Mouse (Mus musculus) liver, embryonic 14.5 days (tissue): ENCODE results near the gene Krt78. TPM values are rescaled to one million over a fixed set of nuclear protein-coding genes. Genes with fewer than 3 reads are reported as not detected.

Experiments used
- ATAC-seq: fragments of 200-750 bp; cut with Nextera tagmentation; 2 replicates; pipeline ENCODE4 v1.8.0; 2017; ENCODE audit warnings: moderate number of reproducible peaks, mild to moderate bottlenecking, moderate library complexity; ENCODE audit not compliant: insufficient read depth
- DNase-seq, 3 experiments: peaks; one replicate each; pipeline ENCODE4 v3.0.0-alpha.2; 2012 to 2013; ENCODE audit warnings: low read depth in 3 of 3, low spot score in 3 of 3
- H3K27ac ChIP-seq: fragments of 300-500 bp; sonication (generic); 2 replicates; pipeline ENCODE4 v1.5.1; 2014; ENCODE audit warnings: moderate library complexity, mild to moderate bottlenecking, control low read depth, inconsistent platforms
- H3K27me3 ChIP-seq: fragments of 300-500 bp; sonication (generic); 2 replicates; pipeline ENCODE4 v1.6.1; 2014; ENCODE audit warnings: mild to moderate bottlenecking, low read length, moderate library complexity; ENCODE audit not compliant: control insufficient read depth, insufficient read depth
- H3K36me3 ChIP-seq: fragments of 300-500 bp; sonication (generic); replicated peaks from 2 replicates; pipeline ENCODE4 v1.6.1; 2014; ENCODE audit warnings: low read depth; ENCODE audit not compliant: control insufficient read depth, insufficient read depth
- H3K4me1 ChIP-seq, 2 experiments: fragments of 200-500 bp in 1 of 2; fragments of 300-500 bp in 1 of 2; sonication (generic) in 1 of 2; replicated peaks; 2 replicates each; pipeline ENCODE4 v1.6.1; 2012 to 2014; ENCODE audit warnings: antibody characterized with exemption in 1 of 2, inconsistent platforms in 1 of 2, low read length in 1 of 2; ENCODE audit not compliant: control insufficient read depth in 2 of 2, insufficient read depth in 2 of 2
- H3K4me2 ChIP-seq: fragments of 300-500 bp; sonication (generic); 2 replicates; pipeline ENCODE4 v1.6.1; 2014; ENCODE audit warnings: low read depth, mild to moderate bottlenecking, control low read depth, moderate library complexity
- H3K4me3 ChIP-seq, 2 experiments: fragments of 200-500 bp in 1 of 2; fragments of 300-500 bp in 1 of 2; sonication (generic) in 1 of 2; 2 replicates each; pipeline ENCODE4 v1.5.1; 2012 to 2014; ENCODE audit warnings: low read depth in 2 of 2, low read length in 2 of 2, mild to moderate bottlenecking in 2 of 2, control low read depth in 1 of 2, inconsistent platforms in 1 of 2, moderate library complexity in 1 of 2; ENCODE audit not compliant: insufficient read depth in 1 of 2
- H3K9ac ChIP-seq: fragments of 300-500 bp; sonication (generic); replicated peaks from 2 replicates; pipeline ENCODE4 v1.6.1; 2014; ENCODE audit warnings: mild to moderate bottlenecking, control low read depth, moderate library complexity
- H3K9me3 ChIP-seq: fragments of 300-500 bp; sonication (generic); 2 replicates; pipeline ENCODE4 v1.6.1; 2016; ENCODE audit warnings: low read length, mixed read lengths; ENCODE audit not compliant: control insufficient read depth
- CTCF ChIP-seq: IDR thresholded peaks from 2 replicates; pipeline ENCODE4 v1.5.1; 2016; ENCODE audit warnings: antibody characterized with exemption, low read depth, control low read depth
- EP300 ChIP-seq: IDR thresholded peaks from 2 replicates; pipeline ENCODE4 v1.6.1; 2016; ENCODE audit warnings: antibody characterized with exemption, low read depth
- WGBS: fragments of 180-500 bp; shearing (Covaris S2); extraction: QIAGEN DNeasy Blood & Tissue Kit; methylation state at CpG from one replicate; pipeline ENCODE4 v1.1.7; 2014; ENCODE audit not compliant: insufficient replicate concordance; 5-methylcytosine and 5-hydroxymethylcytosine counted together
- polyA plus RNA-seq, 2 experiments: library from polyadenylated mRNA; depleted of rRNA in 1 of 2; stranded (reverse) in 1 of 2; unstranded in 1 of 2; fragments of >200 nt; fragmentation: Nextera tagmentation in 1 of 2; extraction: Ambion mirVana in 1 of 2; gene quantifications; 2 replicates each; pipeline versions ENCODE4 v1.2.1 to v1.2.3; 2012 to 2014

Gene Krt78
- polyA plus RNA-seq, 2 experiments = not detected

- no peaks in the 10 kb centered on the region for H3K9me3 ChIP-seq
- peak overlapping the region; percentile 83 for H3K9ac ChIP-seq
- WGBS = 57% methylated on average over 3 of the region's 3 CpGs
- H3K27ac ChIP-seq = peak overlapping the region; percentile 80
- peaks cover 46 to 49% of the 10 kb centered on the region in 2 experiments for H3K4me1 ChIP-seq
- ATAC-seq = no peak
- peak overlapping the region; percentile 87 for H3K4me2 ChIP-seq
- TF ChIP-seq EP300 (no peak), CTCF (no peak)
- H3K36me3 ChIP-seq = no peaks in the 10 kb centered on the region
- H3K27me3 ChIP-seq = no peaks in the 10 kb centered on the region
- no peak for DNase-seq
- peak overlapping the region in 1 of 2 experiments; percentile 44; a peak in 1 of 4 replicates for H3K4me3 ChIP-seq
These were observed 22.6 kb upstream of the Krt78 start for GRCm38 (mm10) chr15:101976641-101977040.

- Histone ChIP-seq H3K27ac (peak overlapping the region; percentile 80), H3K4me1 (peaks cover 46 to 49% of the 10 kb centered on the region in 2 experiments), H3K9me3 (no peaks in the 10 kb centered on the region), H3K4me3 (no peak overlapping the region), H3K4me2 (peak overlapping the region; percentile 87), H3K36me3 (no peaks in the 10 kb centered on the region), H3K27me3 (no peaks in the 10 kb centered on the region), H3K9ac (0 out of 2 replicates have a peak overlapping the region, but pooled peaks have one; percentile 10)
- TF ChIP-seq EP300 (no peak), CTCF (no peak)
- peak; percentile 50 for ATAC-seq
- peak; percentile 55 to 57 (median 56) for DNase-seq
- 21% methylated on average over 5 of the region's 5 CpGs for WGBS
These were observed 21.9 kb upstream of the Krt78 start for GRCm38 (mm10) chr15:101976023-101976422.

GRCm38 (mm10) chr15:101974083-101974845 is 20.2 kb upstream of the Krt78 start:
- no peak overlapping the region for H3K9ac ChIP-seq
- peak overlapping the region; percentile 8 for H3K4me2 ChIP-seq

GRCm38 (mm10) chr15:101973414-101974077 is 19.5 kb upstream of the Krt78 start:
- Histone ChIP-seq H3K27ac (no peak overlapping the region), H3K4me1 (peaks cover 43 to 44% of the 10 kb centered on the region in 2 experiments), H3K36me3 (no peaks in the 10 kb centered on the region), H3K9me3 (no peaks in the 10 kb centered on the region), H3K4me3 (no peak overlapping the region), H3K27me3 (no peaks in the 10 kb centered on the region), H3K4me2 (peak overlapping the region; percentile 8; the same call in 1 of the 2 replicates), H3K9ac (no peak overlapping the region)
- WGBS = 10% methylated on average over 15 of the region's 15 CpGs
- DNase-seq = peak; percentile 73 to 79 (median 77)
- peak; percentile 10; the same call in 1 of the 2 replicates for ATAC-seq
- TF ChIP-seq EP300 (no peak), CTCF (peak; percentile 98)

More at GRCm38 (mm10) chr15:101974083-101974845, 20.2 kb upstream of the Krt78 start:
- H3K36me3 ChIP-seq = no peaks in the 10 kb centered on the region
- H3K9me3 ChIP-seq = no peaks in the 10 kb centered on the region
- DNase-seq (no peak), ATAC-seq (no peak)
- H3K27ac ChIP-seq = peak overlapping the region; percentile 30
- TF ChIP-seq CTCF (no peak), EP300 (no peak)
- peaks cover 46 to 49% of the 10 kb centered on the region in 2 experiments for H3K4me1 ChIP-seq
- H3K27me3 ChIP-seq = no peaks in the 10 kb centered on the region
- WGBS = 54% methylated on average over 16 of the region's 16 CpGs
- H3K4me3 ChIP-seq = no peak overlapping the region

- H3K4me3 ChIP-seq = no peak overlapping the region
- H3K9me3 ChIP-seq = no peaks in the 10 kb centered on the region
- no peaks in the 10 kb centered on the region for H3K27me3 ChIP-seq
- H3K36me3 ChIP-seq = no peaks in the 10 kb centered on the region
- DNase-seq = no peak
- no peak overlapping the region for H3K9ac ChIP-seq
- no peak overlapping the region for H3K4me2 ChIP-seq
- 0% methylated on average over 3 of the region's 6 CpGs for WGBS
- no peak for ATAC-seq
- H3K27ac ChIP-seq = no peak overlapping the region
- H3K4me1 ChIP-seq = peaks cover 17% of the 10 kb centered on the region in 2 experiments
- peak; percentile 72 for TF ChIP-seq CTCF
- no peak for TF ChIP-seq EP300
These were observed 16.4 kb upstream of the Krt78 start for GRCm38 (mm10) chr15:101970536-101970935.
